Mouse (Mus musculus): ENCODE measurements around the gene Fbxo10. TPM values are rescaled to one million over a fixed set of nuclear protein-coding genes. Genes with fewer than 3 reads are reported as not detected.

Fbxo10 gene
- total RNA-seq (2021): 10 to 100 TPM in 1 of 2 experiments, 1 to 10 TPM in 1; 9.4 to 10.2 TPM
- 16.7 and 22.1 TPM in 2 replicates for polyA plus RNA-seq (2012; rRNA removed)
- long read RNA-seq, full-length matches to known transcripts: 1 of 4 reads
- long read RNA-seq, partial matches to known transcripts: 0 of 4 reads
- long read RNA-seq, other reads (novel, unspliced or antisense): 3 of 4 reads

- Histone ChIP-seq H3K79me2 (replicated peaks; ENCODE audit: control insufficient read depth, insufficient read depth, low read length) (0 out of 2 replicates have a peak, but pooled peaks cover 1% of the 10 kb centered on the region), H3K36me3 (ENCODE audit: control insufficient read depth, insufficient read depth, low read length) (no peaks in the 10 kb centered on the region), H3K27ac (peak within 1 kb of the TSS; percentile 82), H3K4me1 (ENCODE audit: control insufficient read depth, insufficient read depth, low read length) (peaks cover 3% of the 10 kb centered on the region), H3K27me3 (ENCODE audit: control insufficient read depth, insufficient read depth, low read length) (no peaks in the 10 kb centered on the region), H3K9ac (ENCODE audit: low read depth, low read length) (peak within 1 kb of the TSS; percentile 97), H3K4me3 (peak within 1 kb of the TSS; percentile 93)
- under 1% methylated on average over 76 of the region's 77 CpGs for WGBS
- TF ChIP-seq EP300 (IDR thresholded peaks at IDR 0.05; ENCODE audit: insufficient read depth, low read depth, low read length) (0 out of 2 replicates have a peak, but pooled peaks have one; percentile 23), CTCF (IDR thresholded peaks at IDR 0.05) (no peak), POLR2A (IDR thresholded peaks at IDR 0.05; ENCODE audit: insufficient read depth, low read depth, low read length) (peak; percentile 57; the same call in 1 of the 2 replicates)
- DNase-seq: peak; percentile 96
- intact Hi-C loops (cut with DNase I): loop anchor here (2.0 kb wide), 2 partner anchors 23 to 65 kb away; partner anchors contain the start of gene Polr1e
Measured at GRCm38 (mm10) chr4:45084021-45084894, at the start of gene Fbxo10. Gene Fbxo10 (minus strand): TSS chr4:45084604.

- Histone ChIP-seq H3K36me3 (ENCODE audit: control insufficient read depth, insufficient read depth, low read length) (no peaks in the 10 kb centered on the region), H3K27ac (no peak overlapping the region), H3K9ac (ENCODE audit: low read depth, low read length) (no peak overlapping the region), H3K79me2 (replicated peaks; ENCODE audit: control insufficient read depth, insufficient read depth, low read length) (no peaks in the 10 kb centered on the region), H3K27me3 (ENCODE audit: control insufficient read depth, insufficient read depth, low read length) (no peaks in the 10 kb centered on the region), H3K4me3 (no peak overlapping the region), H3K4me1 (ENCODE audit: control insufficient read depth, insufficient read depth, low read length) (no peaks in the 10 kb centered on the region)
- TF ChIP-seq CTCF (IDR thresholded peaks at IDR 0.05): no peak
- TF ChIP-seq EP300 (IDR thresholded peaks at IDR 0.05; ENCODE audit: insufficient read depth, low read depth, low read length): no peak
- TF ChIP-seq POLR2A (IDR thresholded peaks at IDR 0.05; ENCODE audit: insufficient read depth, low read depth, low read length): no peak
- no peak for DNase-seq
- 70% methylated on average over 4 of the region's 4 CpGs for WGBS
- intact Hi-C loops (cut with DNase I): no loop called here
Measured at GRCm38 (mm10) chr4:45131021-45131420, 46.6 kb upstream of the Fbxo10 start.

- Histone ChIP-seq H3K4me1 (ENCODE audit: control insufficient read depth, insufficient read depth, low read length) (no peaks in the 10 kb centered on the region), H3K79me2 (replicated peaks; ENCODE audit: control insufficient read depth, insufficient read depth, low read length) (no peaks in the 10 kb centered on the region), H3K9ac (ENCODE audit: low read depth, low read length) (no peak overlapping the region), H3K36me3 (ENCODE audit: control insufficient read depth, insufficient read depth, low read length) (no peaks in the 10 kb centered on the region), H3K4me3 (no peak overlapping the region), H3K27me3 (ENCODE audit: control insufficient read depth, insufficient read depth, low read length) (no peaks in the 10 kb centered on the region), H3K27ac (no peak overlapping the region)
- intact Hi-C loops (cut with DNase I): no loop called here
- TF ChIP-seq CTCF (IDR thresholded peaks at IDR 0.05) (no peak), EP300 (IDR thresholded peaks at IDR 0.05; ENCODE audit: insufficient read depth, low read depth, low read length) (no peak), POLR2A (IDR thresholded peaks at IDR 0.05; ENCODE audit: insufficient read depth, low read depth, low read length) (no peak)
- WGBS: 84% methylated on average over 11 of the region's 11 CpGs
- no peak for DNase-seq
Measured at GRCm38 (mm10) chr4:45121311-45121710, 36.9 kb upstream of the Fbxo10 start.

GRCm38 (mm10) chr4:45108456-45109110, 24.2 kb upstream of the Fbxo10 start:
- TF ChIP-seq POLR2A (IDR thresholded peaks at IDR 0.05; ENCODE audit: insufficient read depth, low read depth, low read length) (no peak), EP300 (IDR thresholded peaks at IDR 0.05; ENCODE audit: insufficient read depth, low read depth, low read length) (no peak), CTCF (IDR thresholded peaks at IDR 0.05) (no peak)
- Histone ChIP-seq H3K9ac (ENCODE audit: low read depth, low read length) (no peak overlapping the region), H3K27ac (peak overlapping the region; percentile 82), H3K4me1 (ENCODE audit: control insufficient read depth, insufficient read depth, low read length) (peaks cover 7% of the 10 kb centered on the region), H3K4me3 (peak overlapping the region; percentile 93), H3K27me3 (ENCODE audit: control insufficient read depth, insufficient read depth, low read length) (no peaks in the 10 kb centered on the region), H3K79me2 (replicated peaks; ENCODE audit: control insufficient read depth, insufficient read depth, low read length) (peaks cover 2% of the 10 kb centered on the region), H3K36me3 (ENCODE audit: control insufficient read depth, insufficient read depth, low read length) (peaks cover 4% of the 10 kb centered on the region; the same call in 1 of the 2 replicates)
- DNase-seq: no peak
- intact Hi-C loops (cut with DNase I): loop anchor here (1.0 to 10.0 kb wide), 3 partner anchors 7 to 426 kb away; partner anchors contain the start of genes Polr1e and Shb
- WGBS: 60% methylated on average over 8 of the region's 8 CpGs

- peak; percentile 90 to 92 for DNase-seq
- Histone ChIP-seq H3K27ac (peak within 1 kb of the TSS; percentile 82), H3K79me2 (replicated peaks; ENCODE audit: control insufficient read depth, insufficient read depth, low read length) (peaks cover 2% of the 10 kb centered on the region), H3K9ac (ENCODE audit: low read depth, low read length) (peak within 1 kb of the TSS; percentile 96), H3K27me3 (ENCODE audit: control insufficient read depth, insufficient read depth, low read length) (no peaks in the 10 kb centered on the region), H3K4me1 (ENCODE audit: control insufficient read depth, insufficient read depth, low read length) (peaks cover 7% of the 10 kb centered on the region), H3K36me3 (ENCODE audit: control insufficient read depth, insufficient read depth, low read length) (peaks cover 4% of the 10 kb centered on the region; the same call in 1 of the 2 replicates), H3K4me3 (peak within 1 kb of the TSS; percentile 93)
- TF ChIP-seq CTCF (IDR thresholded peaks at IDR 0.05) (peak; percentile 88), POLR2A (IDR thresholded peaks at IDR 0.05; ENCODE audit: insufficient read depth, low read depth, low read length) (peak; percentile 94), EP300 (IDR thresholded peaks at IDR 0.05; ENCODE audit: insufficient read depth, low read depth, low read length) (peak; percentile 47; the same call in 1 of the 2 replicates)
- WGBS: under 1% methylated on average over 39 of the region's 39 CpGs
- intact Hi-C loops (cut with DNase I): loop anchor here (2.0 to 10.0 kb wide), 3 partner anchors 23 to 427 kb away; partner anchors contain the start of genes Fbxo10, Polr1e and Shb
Measured at GRCm38 (mm10) chr4:45107601-45108277, 23.3 kb upstream of the Fbxo10 start, which contains the start of gene Tomm5. Gene Tomm5 (minus strand): TSS chr4:45108114.
